Mouse (Mus musculus): Measurements from ENCODE around the gene Timm10.
A peak's percentile ranks its signal among the peaks of the same experiment; 100 is the strongest.
"Not testable (repeated sequence)": the region's sequence is repeated elsewhere in the genome, so short reads cannot be mapped to it uniquely, and the experiment has no call there.

Timm10 gene

DNA sequence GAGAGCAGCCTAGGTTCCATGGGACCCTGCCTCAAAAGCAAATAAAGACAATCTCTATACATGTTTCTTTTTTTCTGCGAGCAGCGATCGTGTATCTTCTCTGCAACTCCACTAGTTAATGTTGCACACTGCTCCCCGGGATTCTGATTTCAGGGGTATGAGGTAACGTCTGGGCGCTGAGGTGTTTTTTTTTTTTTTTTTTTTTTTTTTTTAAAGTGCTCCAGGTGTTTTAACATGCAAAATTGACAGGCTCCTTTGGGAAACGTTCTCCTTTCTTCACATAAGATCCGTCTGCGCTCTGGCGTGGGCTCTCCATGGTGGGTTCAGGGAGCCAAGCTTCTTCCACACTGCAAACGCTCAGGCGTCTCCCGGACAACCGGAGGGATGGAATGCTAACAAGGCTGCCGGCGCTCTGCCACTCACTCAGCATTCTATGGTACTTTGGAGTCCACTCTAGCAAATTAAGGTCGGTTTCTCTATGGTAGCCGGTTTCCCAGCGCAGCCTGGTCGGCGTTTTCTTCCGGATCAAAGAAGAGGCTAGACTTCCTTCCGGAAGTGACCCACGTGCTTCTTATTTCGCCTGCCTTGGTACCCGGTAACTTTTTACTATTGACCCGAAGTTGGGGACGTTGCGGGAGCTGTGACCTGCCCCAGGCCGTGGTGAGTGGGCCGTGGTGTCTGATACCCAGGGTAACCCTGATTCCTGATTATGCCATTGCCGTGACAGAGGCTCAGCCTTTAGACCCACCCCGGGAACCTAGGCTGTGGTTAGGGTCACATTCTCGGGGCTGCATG, at the start of gene Timm10:
Gene Timm10 (plus strand): TSS at position 510 of the 795 bp plus-strand sequence.
- DNase-seq = peak; percentile 63 to 66

DNA sequence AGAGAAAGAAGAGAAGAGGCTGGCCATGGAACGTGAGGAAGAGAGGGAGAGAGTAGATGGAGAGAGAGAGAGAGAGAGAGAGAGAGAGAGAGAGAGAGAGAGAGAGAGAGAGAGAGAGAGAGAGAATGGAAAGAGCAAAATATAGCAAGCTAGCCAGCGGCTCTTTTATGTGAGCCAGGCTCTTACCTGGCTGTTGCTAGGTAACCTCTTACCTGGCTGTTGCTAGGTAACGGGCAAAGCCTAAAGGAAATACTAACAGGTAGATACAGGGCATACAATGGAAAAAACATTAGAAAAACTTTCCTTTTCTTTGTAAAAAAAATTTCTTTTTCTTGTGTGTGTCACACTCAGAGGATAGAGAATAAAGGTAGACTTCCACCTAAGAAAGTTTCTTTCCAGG, 49.1 kb upstream of the Timm10 start:
- DNase-seq = no peak

DNA sequence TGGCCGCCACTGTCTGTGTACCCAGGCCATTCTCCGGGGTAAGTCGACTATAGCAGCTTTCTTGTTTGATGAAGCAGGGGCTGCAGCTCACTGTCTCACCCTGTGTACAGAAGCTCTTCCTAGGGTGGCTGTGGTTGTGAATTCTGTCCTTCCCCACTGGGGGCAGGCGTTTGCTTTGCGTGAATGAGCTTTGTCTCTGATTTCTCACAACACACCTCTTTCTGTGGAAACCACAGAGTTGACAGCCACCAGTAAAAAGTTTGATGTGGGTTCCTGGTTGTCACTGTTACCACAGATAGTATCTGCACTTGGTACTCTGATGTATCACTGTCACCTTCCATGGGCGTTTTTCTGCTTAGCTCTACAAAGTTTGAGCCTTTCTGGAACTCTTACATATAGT, 47.6 kb upstream of the Timm10 start:
- DNase-seq = peak; percentile 53 to 58

DNA sequence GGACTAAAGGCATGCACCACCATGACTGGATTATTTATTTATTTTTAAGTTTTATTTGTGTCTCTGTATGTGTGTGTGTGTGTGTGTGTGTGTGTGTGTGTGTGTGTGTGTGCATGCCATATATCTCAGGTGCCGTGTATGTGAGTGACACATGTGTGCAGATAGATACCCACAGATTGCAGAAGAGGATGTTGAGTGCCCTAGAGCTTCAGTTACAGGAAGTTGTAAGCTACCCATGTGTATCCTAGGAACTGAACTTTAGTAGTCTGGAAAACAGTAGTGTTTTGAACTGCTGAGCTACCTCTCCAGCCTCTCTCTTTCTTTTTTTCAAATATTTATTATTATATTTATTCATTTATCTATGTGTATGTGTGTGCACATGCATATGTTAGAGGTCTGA, 43.5 kb upstream of the Timm10 start:
- no peak for DNase-seq

DNA sequence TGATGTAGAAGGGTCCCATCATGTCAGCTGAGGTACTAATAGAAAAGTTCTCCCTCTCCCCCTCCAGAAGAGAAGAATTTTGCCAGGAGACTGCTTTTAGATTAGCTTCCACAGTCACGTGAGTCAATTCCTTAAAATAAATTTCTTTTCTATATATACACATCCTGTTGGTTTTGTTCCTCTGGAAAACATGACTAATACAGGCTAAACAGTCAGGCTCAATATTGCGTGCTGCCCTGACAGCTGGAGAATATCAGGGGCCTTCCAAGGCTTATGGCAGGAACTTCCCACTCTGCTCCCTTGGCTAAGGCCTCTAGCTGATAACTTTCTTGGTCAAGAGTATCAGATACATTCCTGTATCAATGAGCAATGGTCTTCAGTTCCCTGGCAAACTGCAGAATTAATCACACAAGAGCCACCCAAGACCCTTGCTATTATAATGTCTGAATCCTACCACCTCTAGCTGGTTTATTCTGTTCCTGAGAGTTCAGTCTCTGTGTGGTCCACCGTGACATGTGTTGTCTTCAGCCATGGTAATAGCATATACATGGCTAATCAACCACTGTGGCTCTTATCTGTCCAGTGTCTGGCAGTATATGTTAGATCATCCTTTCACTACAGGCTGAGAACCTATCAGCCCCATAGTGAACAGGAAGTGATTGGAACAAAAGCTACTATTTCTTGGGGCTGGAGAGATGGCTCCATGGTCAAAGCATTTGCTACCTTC, 42.8 kb upstream of the Timm10 start:
- DNase-seq = no peak

DNA sequence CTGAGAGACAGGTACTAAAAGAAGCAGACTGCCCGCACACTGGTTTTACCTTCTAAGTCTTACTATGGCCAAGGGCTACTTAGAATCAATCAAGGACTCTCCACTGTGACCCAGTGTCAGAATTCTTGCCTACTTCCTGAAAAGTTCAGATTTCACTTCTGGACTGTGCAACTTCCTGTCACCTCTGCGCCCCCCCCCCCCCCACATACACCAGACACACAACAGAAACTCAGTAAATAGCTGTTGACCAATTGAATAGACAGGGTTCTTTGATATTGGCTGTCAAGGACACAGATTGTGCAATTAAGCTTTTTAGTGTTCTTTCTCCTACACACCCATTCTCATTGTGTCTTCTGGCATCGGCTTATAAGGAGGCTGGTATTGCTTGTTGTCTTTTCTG, 38.5 kb upstream of the Timm10 start:
- no peak for DNase-seq

DNA sequence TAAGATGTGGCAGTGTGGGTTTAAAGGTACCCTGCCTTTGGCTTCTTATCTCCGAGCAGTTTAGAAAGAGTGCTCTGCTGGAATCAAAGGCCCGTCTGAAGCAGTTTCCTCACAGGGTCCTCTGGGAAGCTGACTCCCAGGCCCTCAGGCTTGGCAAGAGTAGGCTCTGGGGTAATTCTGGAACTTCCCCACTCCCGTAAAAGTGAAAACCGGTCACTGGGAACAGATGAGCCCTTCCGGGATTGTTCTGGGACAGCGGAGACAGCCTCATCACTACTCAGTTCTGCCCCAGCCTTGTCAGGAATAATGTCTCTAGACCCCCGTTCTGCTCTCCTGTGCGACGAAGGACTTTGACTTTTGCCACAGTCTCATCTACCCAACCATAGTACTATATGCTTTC, 36.4 kb upstream of the Timm10 start:
- no peak for DNase-seq

DNA sequence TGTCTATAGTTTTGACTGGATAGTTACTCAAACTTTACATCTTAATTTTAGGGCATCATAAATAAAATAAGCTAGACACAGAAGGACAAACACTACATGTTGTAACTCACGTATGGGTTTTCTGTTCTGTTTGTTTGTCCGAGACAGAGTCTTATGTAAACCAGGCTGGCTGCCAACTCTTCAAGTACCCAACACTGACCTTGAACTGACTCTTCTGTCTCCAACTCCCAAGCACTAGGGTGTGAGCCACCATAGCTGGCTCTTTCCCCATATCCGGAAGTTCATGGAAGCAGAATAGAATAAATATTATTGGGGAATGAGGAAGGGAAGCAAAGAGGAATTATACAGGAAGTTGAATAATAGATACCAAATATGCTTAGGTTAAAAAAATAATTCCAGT, 34.3 kb upstream of the Timm10 start:
- DNase-seq = no peak

DNA sequence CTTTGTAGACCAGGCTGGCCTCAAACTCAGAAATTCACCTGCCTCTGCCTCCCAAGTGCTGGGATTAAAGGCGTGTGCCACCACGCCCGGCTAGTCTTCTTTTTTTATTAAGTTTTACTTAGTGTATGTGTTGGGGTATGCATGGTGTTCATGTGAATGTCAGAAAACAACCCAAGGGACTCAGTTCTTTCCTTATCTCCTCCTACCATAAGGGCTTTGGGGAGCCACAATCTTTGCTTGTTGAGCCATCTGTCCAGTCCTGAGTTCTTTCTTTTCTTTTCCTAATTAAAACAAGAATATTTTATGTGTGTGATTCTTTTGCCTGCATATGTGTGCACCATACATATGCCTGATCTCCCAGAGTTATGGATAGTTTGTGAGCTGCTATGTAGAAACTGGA, 33.6 kb upstream of the Timm10 start:
- no peak for DNase-seq

DNA sequence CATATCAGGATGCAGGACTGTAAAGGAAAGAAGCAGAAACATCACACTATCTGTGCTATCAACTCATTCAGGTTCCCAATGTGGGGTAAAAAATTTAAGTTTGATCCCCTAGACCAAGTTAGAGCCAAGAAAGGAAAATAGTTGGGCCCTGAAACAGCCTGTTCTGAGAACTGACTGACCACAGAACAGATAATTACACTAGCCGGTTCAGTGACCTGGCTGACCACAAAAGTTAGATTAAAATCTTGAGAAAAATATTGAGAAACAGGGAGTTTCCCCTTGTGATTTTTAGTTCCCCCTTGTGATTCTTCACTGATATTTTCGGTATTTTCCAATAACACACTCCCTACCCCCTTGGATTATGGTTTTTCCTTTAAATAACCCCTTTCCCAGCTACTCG, 32.9 kb upstream of the Timm10 start:
- DNase-seq = no peak

DNA sequence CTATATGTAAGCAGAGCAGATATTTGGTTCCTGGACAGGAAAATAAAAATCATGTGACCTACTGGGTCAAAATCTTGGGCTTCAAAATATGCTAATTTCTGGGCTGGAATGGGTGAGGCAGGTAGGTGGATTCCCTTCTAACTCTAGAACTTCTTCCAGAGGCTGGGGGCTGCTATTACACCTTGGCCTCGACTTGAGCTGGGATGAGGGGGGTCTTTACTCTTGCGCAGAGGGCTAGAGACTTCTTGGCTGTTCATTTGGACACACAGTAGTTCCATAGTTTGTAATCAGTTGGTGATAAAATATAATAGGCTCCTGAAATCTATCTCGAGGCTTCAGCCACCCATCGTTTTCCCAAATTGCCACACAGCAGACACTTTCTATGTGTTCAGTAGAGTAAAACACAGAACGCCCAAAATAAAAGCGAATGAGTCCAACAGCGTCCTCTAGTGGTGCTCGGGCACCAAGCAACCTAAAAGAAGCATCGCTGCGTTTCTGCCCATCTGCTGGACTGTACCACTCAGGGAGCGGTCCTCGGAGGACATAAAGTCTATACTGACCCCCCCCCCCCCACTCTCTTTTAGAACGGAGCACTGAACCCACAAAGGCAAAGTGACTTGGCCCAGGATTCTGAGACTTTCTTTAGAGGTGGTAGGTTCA, 28.8 kb upstream of the Timm10 start:
- DNase-seq = peak; percentile 29 to 33

DNA sequence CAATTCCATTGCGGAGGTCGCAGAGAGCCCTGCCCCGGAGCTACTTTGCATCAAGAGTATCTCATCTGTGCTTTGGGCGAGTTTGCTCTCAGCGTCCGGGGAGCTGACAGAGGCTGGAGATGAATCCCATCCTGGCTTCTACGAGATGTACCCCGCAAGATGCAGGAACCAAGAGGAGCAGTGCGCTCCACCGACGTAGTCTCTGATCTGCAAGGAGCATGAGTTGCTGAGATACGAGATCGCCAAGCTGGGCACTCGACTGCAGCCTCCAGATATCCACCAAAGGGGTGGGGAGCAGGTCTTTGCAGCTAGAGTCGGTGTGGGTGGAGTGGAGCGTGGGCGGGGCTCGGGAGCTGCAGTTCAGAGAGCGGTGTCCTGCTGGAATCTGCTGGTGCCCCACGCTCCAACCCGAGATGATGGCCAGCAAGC, 28.3 kb upstream of the Timm10 start, which contains the start of gene Ube2l6:
Gene Ube2l6 (plus strand): TSS at position 336 of the 429 bp plus-strand sequence.
- peak; percentile 41 to 42 for DNase-seq

DNA sequence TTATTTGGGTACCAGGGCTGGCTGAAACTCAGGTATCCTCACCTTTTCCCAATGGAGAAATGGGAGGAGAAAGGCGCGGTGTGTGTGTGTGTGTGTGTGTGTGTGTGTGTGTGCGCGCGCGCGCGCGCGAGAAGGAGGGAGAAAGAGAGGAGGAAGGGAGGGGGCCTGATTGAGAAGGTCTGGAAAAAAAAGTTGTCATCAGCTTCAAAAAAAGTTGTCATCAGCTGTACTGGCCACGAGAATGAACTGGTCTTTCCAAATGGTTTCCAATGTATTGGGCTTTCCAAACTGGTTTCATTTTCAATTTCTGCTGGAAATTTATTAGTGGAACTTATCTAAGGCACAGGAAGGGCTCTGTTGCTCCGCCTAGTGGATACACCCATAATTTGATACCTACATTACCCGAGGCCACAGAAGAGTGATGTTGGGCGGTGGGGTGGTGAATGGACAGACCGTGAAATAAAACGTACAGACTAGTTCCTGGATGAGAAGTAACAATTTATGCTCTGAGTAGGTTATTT, 27.7 kb upstream of the Timm10 start:
- DNase-seq = peak; percentile 25

DNA sequence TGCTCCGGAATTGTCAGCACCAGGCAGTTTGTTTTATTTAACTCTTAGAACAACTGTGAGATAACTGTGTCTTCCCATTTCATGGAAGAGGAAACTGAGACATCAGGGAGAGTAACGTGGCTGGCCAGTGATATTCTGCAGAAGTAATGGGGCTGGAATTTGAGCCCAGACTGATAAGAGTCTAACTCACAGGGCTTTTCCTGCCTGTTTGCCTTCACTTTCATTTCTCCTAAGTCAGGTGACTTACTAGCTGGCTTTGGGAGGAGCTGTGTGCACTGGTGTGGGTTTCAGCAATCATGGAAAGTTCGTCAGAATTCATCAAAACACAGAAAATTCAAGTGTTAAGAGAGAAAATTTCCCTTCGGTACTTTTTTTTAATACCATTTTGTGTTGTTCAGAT, 26.5 kb upstream of the Timm10 start:
- no peak for DNase-seq

DNA sequence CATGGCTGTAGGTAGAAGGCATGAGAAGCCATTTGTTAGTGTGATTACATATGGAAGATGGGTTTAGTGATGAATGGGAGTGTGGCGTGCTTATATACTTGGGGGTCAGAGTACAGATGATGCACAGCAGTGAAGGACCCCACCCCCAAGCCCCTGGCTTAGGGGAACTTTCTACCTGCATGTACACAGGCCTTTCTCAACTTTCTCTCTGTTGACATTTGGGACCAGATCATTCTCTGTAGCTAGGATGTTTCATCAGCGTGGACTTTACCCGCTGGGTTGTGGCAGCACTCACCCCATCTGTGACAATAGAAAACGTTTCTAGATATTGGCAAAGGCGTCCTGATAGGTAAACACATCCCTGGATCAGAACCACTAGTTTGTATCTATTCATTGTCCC, 25.6 kb upstream of the Timm10 start:
- DNase-seq = not testable (repeated sequence)

DNA sequence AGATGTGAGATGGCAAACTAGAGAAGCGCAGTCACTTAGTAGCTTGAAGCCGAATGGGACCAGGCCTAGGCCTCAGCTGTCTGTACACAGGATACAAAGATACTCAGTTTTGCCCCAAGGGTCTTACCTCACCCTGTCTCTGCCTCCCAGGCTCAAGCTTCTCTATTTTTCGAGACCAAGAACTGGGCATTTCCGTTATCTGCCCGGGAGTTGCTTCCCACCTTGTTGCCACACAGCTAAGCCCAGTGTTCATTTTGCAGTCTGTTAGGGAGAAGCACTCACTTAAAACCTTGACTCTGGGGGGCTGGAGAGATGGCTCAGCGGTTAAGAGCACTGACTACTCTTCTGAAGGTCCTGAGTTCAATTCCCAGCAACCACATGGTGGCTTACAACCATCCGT, 22.8 kb upstream of the Timm10 start:
- no peak for DNase-seq

DNA sequence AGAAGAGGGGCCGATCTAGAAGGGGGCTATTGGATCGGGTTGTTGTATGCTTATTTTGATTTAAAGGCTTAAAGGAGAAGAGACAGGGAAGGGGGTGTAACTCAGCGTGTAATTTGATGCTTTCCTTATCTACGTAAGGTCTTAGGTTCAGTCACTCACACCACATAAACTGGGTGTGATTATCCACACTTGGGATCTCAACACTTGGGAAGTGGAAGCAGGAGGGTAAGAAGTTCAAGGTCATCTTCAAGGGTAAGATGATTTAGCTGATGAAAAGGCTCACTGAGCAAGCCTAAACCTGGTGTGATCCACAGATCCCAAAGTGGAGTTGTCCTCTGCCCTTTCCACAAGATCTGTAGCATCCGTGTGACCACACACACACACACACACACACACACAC, 20.3 kb upstream of the Timm10 start:
- no peak for DNase-seq

DNA sequence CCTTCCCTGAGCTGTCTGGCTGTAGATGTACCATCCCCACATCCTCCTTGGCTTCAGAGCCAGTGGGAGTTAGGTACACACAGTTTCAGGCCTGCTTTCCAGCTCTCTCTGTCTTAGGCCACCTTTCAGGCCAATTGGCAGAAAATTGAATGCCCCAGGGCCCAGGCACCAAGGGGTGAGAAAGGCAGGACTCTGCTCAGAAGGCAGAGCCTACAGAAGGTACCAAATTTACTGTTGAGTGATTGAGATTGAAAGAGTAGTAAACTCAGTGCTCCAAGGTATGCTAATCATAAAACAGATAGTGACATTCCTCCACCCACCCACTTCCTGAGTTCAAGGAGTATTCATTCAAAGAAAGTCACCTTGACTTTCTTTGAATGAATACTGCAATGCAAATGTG, 17.5 kb upstream of the Timm10 start:
- no peak for DNase-seq

DNA sequence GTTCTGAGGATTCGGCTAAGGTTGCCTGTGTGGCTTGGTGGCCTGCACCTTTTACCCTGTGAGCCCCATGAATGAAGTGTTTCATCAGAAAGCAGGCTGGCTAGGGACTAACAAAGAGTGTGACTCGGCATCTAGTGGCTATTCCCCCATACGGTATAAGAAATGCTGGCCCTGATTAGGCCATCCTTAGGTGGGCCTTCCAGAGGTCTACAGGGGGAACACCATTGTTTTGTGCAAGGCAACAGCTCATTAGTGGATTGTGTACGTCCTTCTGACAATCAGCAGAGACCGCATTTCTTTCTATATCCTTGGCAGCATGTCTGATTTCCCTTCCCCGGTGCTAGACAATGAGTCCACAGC, 16.3 kb upstream of the Timm10 start:
- no peak for DNase-seq

DNA sequence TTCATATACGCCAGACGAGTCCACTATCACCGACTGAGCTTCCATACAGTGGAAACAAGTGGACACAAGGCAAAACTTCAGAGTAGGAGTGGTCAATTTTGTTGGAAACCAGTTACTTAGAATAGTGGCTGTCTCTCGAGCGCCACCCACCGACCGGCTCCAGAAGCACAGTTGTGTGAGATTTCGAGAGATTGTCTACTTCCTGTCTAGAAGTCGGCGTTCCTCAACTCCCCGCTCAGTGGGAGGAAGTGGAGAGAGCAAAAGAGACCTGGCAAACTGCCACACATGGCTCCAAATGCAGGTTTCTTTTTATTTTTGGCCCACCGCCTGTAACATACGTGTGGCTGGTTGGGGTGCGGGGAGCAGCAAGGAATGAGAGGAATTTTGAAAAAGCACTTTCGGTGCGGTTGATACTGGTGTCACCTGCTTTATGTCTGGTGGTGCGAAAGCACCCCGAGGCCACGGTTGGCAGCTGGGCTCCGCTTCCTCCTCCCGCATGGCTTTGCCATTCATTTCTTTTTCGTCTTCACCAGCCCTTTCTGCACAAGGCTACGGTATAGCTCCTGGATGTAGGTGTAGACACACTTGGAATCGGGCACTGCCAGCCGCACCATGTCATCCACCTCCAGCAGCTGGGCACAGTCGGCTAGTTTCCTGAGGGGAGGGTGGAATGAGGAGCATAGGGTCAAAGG, 15.8 kb upstream of the Timm10 start:
- peak; percentile 78 to 80 for DNase-seq

DNA sequence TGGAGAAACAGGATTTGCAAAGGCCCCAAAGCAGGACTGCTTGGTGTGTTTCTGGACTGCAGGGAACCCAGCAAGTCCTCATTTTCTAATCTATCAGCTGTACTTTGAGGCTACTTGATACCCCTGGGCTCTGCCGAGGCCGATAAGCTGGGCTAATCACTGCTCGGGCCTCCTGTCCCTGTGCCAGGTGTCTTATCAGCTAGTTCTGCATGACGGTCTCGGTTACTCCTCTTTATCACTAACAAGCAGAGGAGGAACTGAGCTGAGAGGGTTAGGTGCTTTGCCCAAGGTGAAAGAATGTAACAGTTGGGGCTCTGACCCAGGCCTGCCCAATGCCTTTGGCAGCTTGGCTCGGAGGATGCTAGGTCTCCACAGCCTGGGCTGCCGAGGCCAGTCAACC, 14.9 kb upstream of the Timm10 start:
- no peak for DNase-seq

DNA sequence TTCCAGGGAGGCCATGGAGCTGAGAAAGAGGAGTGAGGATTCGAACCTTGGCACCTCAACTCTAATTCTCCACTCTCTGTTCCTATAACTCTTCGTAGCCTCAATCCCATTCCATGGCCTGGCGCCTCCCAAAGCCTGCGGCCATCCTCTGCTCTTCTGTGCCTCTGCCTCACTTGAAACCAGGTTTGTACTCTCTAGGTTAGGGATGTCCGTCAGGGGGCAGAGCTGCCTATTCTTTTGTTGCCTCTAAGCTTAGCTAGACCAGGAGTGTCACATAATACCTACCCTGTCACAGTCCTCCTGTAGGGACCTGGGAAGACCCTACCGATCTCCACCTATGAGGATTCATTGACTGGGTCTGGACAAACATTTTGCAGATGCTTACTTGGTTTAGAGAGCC, 14.1 kb upstream of the Timm10 start:
- no peak for DNase-seq

DNA sequence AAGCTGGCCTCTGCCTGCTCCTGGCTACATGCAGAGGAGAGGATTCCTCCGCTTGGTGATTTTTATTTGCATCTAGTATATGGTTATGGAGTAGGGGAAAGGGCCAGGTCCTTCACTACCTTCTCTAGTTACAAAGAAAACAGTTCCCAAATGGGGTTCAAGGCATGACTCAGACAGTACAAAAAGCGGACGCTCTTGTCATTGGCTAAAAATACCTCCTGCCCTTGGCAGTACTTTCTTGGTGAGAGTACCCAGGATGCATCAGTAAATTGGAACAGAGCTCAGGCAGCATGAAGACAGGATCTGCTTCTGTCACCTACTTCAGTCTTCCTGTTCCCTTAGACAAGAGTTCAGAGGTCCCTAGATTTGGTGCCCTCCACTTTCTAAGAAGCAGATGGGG, 6.9 kb upstream of the Timm10 start:
- DNase-seq = no peak
